Mouse (Mus musculus) forebrain, embryonic 13.5 days (tissue): ENCODE results near the gene Pheta1. TPM values are rescaled to one million over a fixed set of nuclear protein-coding genes. Genes with fewer than 3 reads are reported as not detected.

Experiments
- ATAC-seq: fragments of 200-750 bp; cut with Nextera tagmentation; 2 replicates; pipeline ENCODE4 v1.8.0; 2017
- H3K27ac ChIP-seq: fragments of 300-500 bp; sonication (generic); 2 replicates; pipeline ENCODE4 v1.5.1; 2015; ENCODE audit warnings: inconsistent platforms, mild to moderate bottlenecking, moderate library complexity
- H3K27me3 ChIP-seq: fragments of 300-500 bp; sonication (generic); 2 replicates; pipeline ENCODE4 v1.6.1; 2015; ENCODE audit warnings: mild to moderate bottlenecking, inconsistent platforms
- H3K36me3 ChIP-seq: fragments of 300-500 bp; sonication (generic); 2 replicates; pipeline ENCODE4 v1.6.1; 2015; ENCODE audit warnings: mild to moderate bottlenecking, inconsistent platforms; ENCODE audit not compliant: poor library complexity, severe bottlenecking
- H3K4me1 ChIP-seq: fragments of 300-500 bp; sonication (generic); 2 replicates; pipeline ENCODE4 v1.6.1; 2015; ENCODE audit warnings: inconsistent platforms
- H3K4me2 ChIP-seq: fragments of 300-500 bp; sonication (generic); 2 replicates; pipeline ENCODE4 v1.6.1; 2015; ENCODE audit warnings: inconsistent platforms, mild to moderate bottlenecking, moderate library complexity
- H3K4me3 ChIP-seq: fragments of 300-500 bp; sonication (generic); 2 replicates; pipeline ENCODE4 v1.5.1; 2015; ENCODE audit warnings: mild to moderate bottlenecking, inconsistent platforms
- H3K9ac ChIP-seq: fragments of 300-500 bp; sonication (generic); 2 replicates; pipeline ENCODE4 v1.6.1; 2015; ENCODE audit warnings: mild to moderate bottlenecking, inconsistent platforms
- H3K9me3 ChIP-seq: fragments of 300-500 bp; sonication (generic); replicated peaks from 2 replicates; pipeline ENCODE4 v1.6.1; 2016; ENCODE audit warnings: inconsistent platforms
- WGBS: fragments of 180-500 bp; shearing (Covaris S2); methylation state at CpG from one replicate; pipeline ENCODE4 v1.1.7; 2015; 5-methylcytosine and 5-hydroxymethylcytosine counted together
- polyA plus RNA-seq: library from polyadenylated mRNA; unstranded; fragments of >200 nt; fragmentation: Nextera tagmentation; extraction: Ambion mirVana; gene quantifications from 2 replicates; pipeline ENCODE4 v1.2.1, GENCODE M21; 2015

The Pheta1 gene
- polyA plus RNA-seq, result 46.8 and 50.7 TPM in 2 replicates

DNA sequence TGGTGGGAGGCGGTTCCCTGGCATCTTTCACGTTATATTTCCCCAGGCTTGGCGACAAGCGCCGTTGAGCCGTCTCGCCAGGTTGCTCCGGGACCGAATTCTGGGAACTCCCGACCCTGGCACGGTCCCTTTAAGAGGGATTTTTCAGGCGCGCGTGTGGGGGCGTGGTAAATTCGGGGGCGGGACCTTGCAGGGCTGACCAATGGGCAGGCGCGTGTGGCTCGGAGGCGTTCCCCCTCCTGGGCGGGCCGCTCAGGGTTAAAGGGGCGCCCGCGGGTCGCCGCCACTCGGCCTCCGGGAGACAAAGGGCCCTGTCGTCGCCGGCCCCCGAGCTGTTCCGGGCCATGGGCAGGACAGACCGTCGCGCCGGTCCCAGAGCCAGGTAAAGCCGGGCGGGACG lies at the start of gene Pheta1:
Pheta1 (plus strand) TSS at position 242 of the 400 bp plus-strand sequence.
- WGBS, result under 1% methylated on average over 39 of the region's 42 CpGs
- Histone ChIP-seq H3K27me3 (peaks cover 23% of the 10 kb centered on the region), H3K27ac (peak within 1 kb of the TSS; percentile 51), H3K36me3 (peaks cover 28% of the 10 kb centered on the region), H3K9me3 (no peaks in the 10 kb centered on the region), H3K9ac (peak within 1 kb of the TSS; percentile 85), H3K4me2 (peak within 1 kb of the TSS; percentile 68), H3K4me3 (peak within 1 kb of the TSS; percentile 84), H3K4me1 (peaks cover 35% of the 10 kb centered on the region)
- peak; percentile 94 for ATAC-seq

GRCm38 (mm10) chr5:121807186-121807585 lies 41.6 kb upstream of the Pheta1 start:
- H3K36me3 ChIP-seq, result peaks cover 67% of the 10 kb centered on the region
- H3K4me3 ChIP-seq, result no peak overlapping the region
- ATAC-seq, result no peak
- H3K4me2 ChIP-seq, result no peak overlapping the region
- 79% methylated on average over 3 of the region's 3 CpGs for WGBS
- H3K9ac ChIP-seq, result no peak overlapping the region
- H3K4me1 ChIP-seq, result peaks cover 4% of the 10 kb centered on the region; the same call in 1 of the 2 replicates
- H3K9me3 ChIP-seq, result no peaks in the 10 kb centered on the region
- H3K27me3 ChIP-seq, result no peaks in the 10 kb centered on the region
- no peak overlapping the region for H3K27ac ChIP-seq

DNA sequence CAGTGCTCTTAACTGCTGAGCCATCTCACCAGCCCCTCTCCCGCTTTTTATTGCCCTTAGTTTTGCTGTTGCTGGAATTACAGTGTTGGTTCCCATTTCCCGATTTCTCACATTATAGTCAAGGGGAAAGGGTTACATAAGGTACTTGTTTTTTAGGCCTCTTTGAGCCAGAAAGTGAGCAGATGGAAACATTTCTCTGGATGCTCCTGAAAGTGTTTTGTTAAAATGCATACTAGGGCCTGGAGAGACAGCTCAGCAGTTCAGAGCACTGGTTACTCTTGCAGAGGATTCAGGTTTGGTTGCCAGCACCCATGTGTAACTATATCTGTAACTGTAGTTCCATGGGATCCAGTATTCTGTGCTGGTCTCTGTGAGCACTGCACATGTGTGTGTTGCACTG lies 40.6 kb upstream of the Pheta1 start:
- ATAC-seq, result no peak
- 97% methylated on average over 2 of the region's 2 CpGs for WGBS
- H3K4me1 ChIP-seq, result peaks cover 4% of the 10 kb centered on the region; the same call in 1 of the 2 replicates
- no peak overlapping the region for H3K27ac ChIP-seq
- no peaks in the 10 kb centered on the region for H3K27me3 ChIP-seq
- H3K4me3 ChIP-seq, result no peak overlapping the region
- peaks cover 68% of the 10 kb centered on the region for H3K36me3 ChIP-seq
- no peak overlapping the region for H3K4me2 ChIP-seq
- H3K9me3 ChIP-seq, result no peaks in the 10 kb centered on the region
- no peak overlapping the region for H3K9ac ChIP-seq

DNA sequence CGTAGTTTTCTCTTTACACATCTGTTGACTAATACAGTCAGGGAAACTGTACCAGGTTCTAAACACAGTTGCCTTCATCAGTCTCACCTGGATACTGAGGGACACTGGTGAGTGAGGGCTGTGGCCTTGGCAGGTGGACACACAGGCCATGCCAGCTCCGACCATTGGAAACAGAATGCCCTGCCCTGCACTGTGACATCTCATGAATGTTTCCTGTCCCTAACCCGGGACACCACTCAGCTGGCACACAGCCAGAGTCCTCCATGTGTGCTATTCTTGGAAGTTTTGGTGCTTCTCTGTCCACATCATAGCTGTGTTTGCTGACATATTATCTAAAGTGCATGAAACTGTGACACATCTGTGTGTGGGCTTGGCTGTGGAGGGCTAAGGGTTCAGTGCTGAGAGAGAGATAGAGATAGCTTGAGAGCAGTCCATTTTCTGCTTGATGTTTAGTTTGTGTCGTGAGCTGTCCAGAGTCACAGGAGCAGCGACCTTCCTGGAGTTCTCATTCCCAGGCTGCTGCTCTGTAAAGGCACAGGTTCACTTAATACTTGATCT lies 39.0 kb upstream of the Pheta1 start:
- Histone ChIP-seq H3K4me2 (no peak overlapping the region), H3K4me3 (no peak overlapping the region), H3K36me3 (peaks cover 65% of the 10 kb centered on the region), H3K27ac (peak overlapping the region; percentile 0; the same call in 1 of the 2 replicates), H3K9me3 (no peaks in the 10 kb centered on the region), H3K4me1 (peaks cover 4% of the 10 kb centered on the region; the same call in 1 of the 2 replicates), H3K9ac (no peak overlapping the region), H3K27me3 (no peaks in the 10 kb centered on the region)
- ATAC-seq, result no peak
- WGBS, result 85% methylated on average over 5 of the region's 5 CpGs

GRCm38 (mm10) chr5:121810331-121811151 lies 38.2 kb upstream of the Pheta1 start:
- Histone ChIP-seq H3K4me1 (no peaks in the 10 kb centered on the region), H3K9me3 (no peaks in the 10 kb centered on the region), H3K27ac (peak overlapping the region; percentile 0; the same call in 1 of the 2 replicates), H3K27me3 (no peaks in the 10 kb centered on the region), H3K36me3 (peaks cover 66% of the 10 kb centered on the region), H3K4me2 (no peak overlapping the region), H3K9ac (no peak overlapping the region), H3K4me3 (no peak overlapping the region)
- ATAC-seq, result no peak
- WGBS, result 92% methylated on average over 17 of the region's 17 CpGs

GRCm38 (mm10) chr5:121811485-121811931 lies 37.3 kb upstream of the Pheta1 start:
- no peak overlapping the region for H3K27ac ChIP-seq

GRCm38 (mm10) chr5:121812526-121813243 lies 36.1 kb upstream of the Pheta1 start:
- H3K36me3 ChIP-seq, result peaks cover 80% of the 10 kb centered on the region
- no peak for ATAC-seq
- no peak overlapping the region for H3K4me3 ChIP-seq
- H3K9ac ChIP-seq, result no peak overlapping the region
- no peak overlapping the region for H3K4me2 ChIP-seq
- WGBS, result 92% methylated on average over 7 of the region's 7 CpGs
- H3K4me1 ChIP-seq, result no peaks in the 10 kb centered on the region
- no peak overlapping the region for H3K27ac ChIP-seq
- no peaks in the 10 kb centered on the region for H3K9me3 ChIP-seq
- no peaks in the 10 kb centered on the region for H3K27me3 ChIP-seq

More at GRCm38 (mm10) chr5:121811485-121811931, 37.3 kb upstream of the Pheta1 start:
- H3K27me3 ChIP-seq, result no peaks in the 10 kb centered on the region
- H3K4me1 ChIP-seq, result no peaks in the 10 kb centered on the region
- H3K9me3 ChIP-seq, result no peaks in the 10 kb centered on the region
- H3K4me2 ChIP-seq, result no peak overlapping the region
- no peak overlapping the region for H3K4me3 ChIP-seq
- H3K36me3 ChIP-seq, result peaks cover 72% of the 10 kb centered on the region
- H3K9ac ChIP-seq, result no peak overlapping the region; the same call in 1 of the 2 replicates
- WGBS, result 86% methylated on average over 5 of the region's 5 CpGs
- no peak for ATAC-seq

DNA sequence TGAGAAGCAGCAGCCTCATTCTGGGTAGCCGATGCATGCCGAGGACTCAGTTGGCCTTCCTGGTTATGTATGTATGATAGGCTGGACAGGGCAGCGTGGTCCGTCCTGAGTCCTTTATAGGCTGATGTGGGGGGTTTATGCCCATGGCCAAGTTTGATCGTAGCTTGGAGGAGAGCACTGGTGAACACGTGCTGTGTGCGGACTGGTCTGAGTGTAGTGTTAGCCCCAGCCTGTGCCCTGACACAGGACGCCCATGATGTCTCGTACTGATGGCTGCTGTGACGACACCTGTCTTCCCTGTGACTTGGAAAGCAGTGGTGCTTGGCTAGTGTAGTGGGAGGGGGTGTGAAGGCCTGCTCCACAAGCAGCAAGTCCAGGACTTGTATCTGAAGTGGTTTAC lies 35.0 kb upstream of the Pheta1 start:
- Histone ChIP-seq H3K27ac (no peak overlapping the region), H3K9ac (no peak overlapping the region), H3K4me2 (no peak overlapping the region), H3K9me3 (no peaks in the 10 kb centered on the region), H3K27me3 (no peaks in the 10 kb centered on the region), H3K36me3 (peaks cover 85% of the 10 kb centered on the region), H3K4me1 (no peaks in the 10 kb centered on the region), H3K4me3 (no peak overlapping the region)
- ATAC-seq, result no peak
- WGBS, result 94% methylated on average over 10 of the region's 10 CpGs

GRCm38 (mm10) chr5:121815067-121815466 lies 33.7 kb upstream of the Pheta1 start:
- H3K4me2 ChIP-seq, result no peak overlapping the region
- WGBS, result 67% methylated on average over 3 of the region's 3 CpGs
- H3K36me3 ChIP-seq, result peaks cover 94% of the 10 kb centered on the region
- no peak overlapping the region for H3K27ac ChIP-seq
- no peak overlapping the region for H3K9ac ChIP-seq
- H3K9me3 ChIP-seq, result no peaks in the 10 kb centered on the region
- ATAC-seq, result no peak
- H3K4me1 ChIP-seq, result no peaks in the 10 kb centered on the region
- H3K4me3 ChIP-seq, result no peak overlapping the region
- H3K27me3 ChIP-seq, result no peaks in the 10 kb centered on the region

DNA sequence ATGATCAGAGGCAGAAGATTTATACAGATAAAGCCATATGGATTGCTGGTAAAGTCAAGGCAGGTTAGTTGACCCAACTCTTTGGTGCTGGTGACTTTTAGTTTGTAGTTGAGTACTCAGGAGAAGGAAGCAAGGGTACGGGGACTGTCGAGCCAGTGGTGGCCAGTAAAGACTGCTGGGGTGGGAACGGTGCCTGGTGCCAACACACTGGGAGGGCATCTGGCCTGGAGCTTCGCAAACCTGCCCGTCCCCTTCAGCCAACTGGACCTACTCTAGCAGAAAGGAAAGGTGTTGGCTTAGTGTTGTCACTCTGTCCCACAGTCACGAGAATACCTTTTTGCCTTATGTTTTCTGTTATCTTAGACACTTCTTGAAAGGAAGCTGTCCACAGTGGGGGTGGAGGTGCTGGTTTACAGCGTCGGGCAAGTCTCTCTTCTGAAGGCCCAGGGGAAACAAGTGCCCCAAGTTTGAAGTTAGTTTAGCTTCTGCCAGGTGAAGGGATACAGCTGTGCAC lies 32.9 kb upstream of the Pheta1 start:
- Histone ChIP-seq H3K9ac (no peak overlapping the region), H3K4me1 (no peaks in the 10 kb centered on the region), H3K27me3 (no peaks in the 10 kb centered on the region), H3K36me3 (peaks cover 95% of the 10 kb centered on the region), H3K4me3 (no peak overlapping the region), H3K9me3 (no peaks in the 10 kb centered on the region), H3K4me2 (no peak overlapping the region), H3K27ac (no peak overlapping the region)
- 96% methylated on average over 8 of the region's 8 CpGs for WGBS
- ATAC-seq, result no peak

- 100% methylated on average over 2 of the region's 2 CpGs for WGBS
- Histone ChIP-seq H3K9ac (no peak overlapping the region), H3K9me3 (no peaks in the 10 kb centered on the region), H3K4me3 (no peak overlapping the region), H3K4me1 (no peaks in the 10 kb centered on the region), H3K4me2 (no peak overlapping the region), H3K27me3 (no peaks in the 10 kb centered on the region), H3K36me3 (peaks cover 91% of the 10 kb centered on the region), H3K27ac (no peak overlapping the region)
- no peak for ATAC-seq
Measured at GRCm38 (mm10) chr5:121816611-121817010, 32.2 kb upstream of the Pheta1 start.

DNA sequence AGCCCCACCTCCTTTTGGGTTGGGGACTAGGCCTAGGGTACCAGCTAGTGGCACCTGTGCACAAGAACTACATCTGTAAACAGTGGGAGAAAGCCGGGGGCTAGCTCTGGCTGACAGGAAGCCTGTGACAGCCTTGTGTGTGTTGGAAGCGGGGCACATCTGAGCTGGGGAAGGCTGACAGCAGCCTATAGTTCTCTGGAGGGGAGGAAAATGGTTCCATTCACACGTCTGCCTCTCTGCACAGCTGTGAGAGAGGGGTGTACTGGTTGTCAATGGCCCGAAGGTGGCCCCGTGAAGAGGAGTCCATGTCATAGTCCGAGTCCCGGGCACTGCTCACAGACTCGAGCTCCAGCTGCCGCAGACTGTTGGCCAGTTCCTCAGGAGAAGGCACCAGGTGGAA lies 31.2 kb upstream of the Pheta1 start:
- Histone ChIP-seq H3K27ac (no peak overlapping the region), H3K4me2 (no peak overlapping the region), H3K4me1 (no peaks in the 10 kb centered on the region), H3K27me3 (no peaks in the 10 kb centered on the region), H3K36me3 (peaks cover 81% of the 10 kb centered on the region), H3K4me3 (no peak overlapping the region), H3K9ac (no peak overlapping the region), H3K9me3 (no peaks in the 10 kb centered on the region)
- ATAC-seq, result no peak
- 89% methylated on average over 9 of the region's 9 CpGs for WGBS
